Mouse (Mus musculus) cerebellum, adult 2 months (tissue): ENCODE measurements at regions not wholly inside any gene's neighbourhood (a gene's known extent, or its start where the extent isn't known, plus 50 kb on each side); places are given as distances from the start of the nearest gene placed in this dataset.

Experiments
- CTCF ChIP-seq: fragments of 200-500 bp; IDR thresholded peaks from 2 replicates; pipeline ENCODE4 v1.5.1; 2011; ENCODE audit warnings: low read depth, mild to moderate bottlenecking, control low read depth, low read length, moderate library complexity, borderline replicate concordance; ENCODE audit not compliant: insufficient read depth
- POLR2A ChIP-seq: fragments of 200-500 bp; IDR thresholded peaks from 2 replicates; pipeline ENCODE4 v1.6.1; 2011; ENCODE audit warnings: low read length, control low read depth, borderline replicate concordance; ENCODE audit not compliant: insufficient read depth

DNA sequence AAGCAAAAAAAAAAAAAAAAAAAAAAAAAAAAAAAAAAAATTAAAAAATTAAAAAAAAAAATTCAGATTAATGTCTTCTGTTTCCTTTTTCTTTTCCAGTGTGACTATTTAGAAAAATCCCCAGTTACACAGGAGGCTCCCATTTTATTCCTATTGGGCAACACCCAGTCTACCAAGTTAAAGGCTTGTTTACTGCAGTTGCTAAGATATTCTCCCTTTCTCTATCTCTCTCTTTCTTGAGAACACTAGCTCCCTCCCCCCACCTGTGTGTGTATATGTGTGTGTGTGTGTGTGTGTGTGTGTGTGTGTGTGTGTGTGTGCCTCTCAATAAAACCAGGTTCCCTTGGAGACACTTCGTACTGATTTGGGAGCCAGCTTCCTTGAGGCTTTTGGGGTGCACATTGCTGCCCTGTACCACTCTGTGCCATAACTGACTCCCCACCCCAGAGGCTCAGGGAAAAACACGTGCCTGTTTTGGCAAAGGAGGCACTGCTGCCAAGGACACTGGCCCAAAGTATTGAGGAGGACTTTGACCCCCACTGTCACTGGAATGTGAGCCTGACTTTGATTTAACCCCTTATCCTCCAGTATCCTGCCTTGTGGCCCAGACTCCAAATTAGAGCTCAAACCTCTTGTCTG is 50.3 kb downstream of the Anapc15-ps start:
- TF ChIP-seq CTCF (no peak), POLR2A (no peak)
